Mouse (Mus musculus): ENCODE results near the gene Kif15. TPM values are rescaled to one million over a fixed set of nuclear protein-coding genes. Genes with fewer than 3 reads are reported as not detected.

Kif15 gene
- polyA plus RNA-seq, 1 experiment from 2014 or later, result 82.9 TPM

DNA sequence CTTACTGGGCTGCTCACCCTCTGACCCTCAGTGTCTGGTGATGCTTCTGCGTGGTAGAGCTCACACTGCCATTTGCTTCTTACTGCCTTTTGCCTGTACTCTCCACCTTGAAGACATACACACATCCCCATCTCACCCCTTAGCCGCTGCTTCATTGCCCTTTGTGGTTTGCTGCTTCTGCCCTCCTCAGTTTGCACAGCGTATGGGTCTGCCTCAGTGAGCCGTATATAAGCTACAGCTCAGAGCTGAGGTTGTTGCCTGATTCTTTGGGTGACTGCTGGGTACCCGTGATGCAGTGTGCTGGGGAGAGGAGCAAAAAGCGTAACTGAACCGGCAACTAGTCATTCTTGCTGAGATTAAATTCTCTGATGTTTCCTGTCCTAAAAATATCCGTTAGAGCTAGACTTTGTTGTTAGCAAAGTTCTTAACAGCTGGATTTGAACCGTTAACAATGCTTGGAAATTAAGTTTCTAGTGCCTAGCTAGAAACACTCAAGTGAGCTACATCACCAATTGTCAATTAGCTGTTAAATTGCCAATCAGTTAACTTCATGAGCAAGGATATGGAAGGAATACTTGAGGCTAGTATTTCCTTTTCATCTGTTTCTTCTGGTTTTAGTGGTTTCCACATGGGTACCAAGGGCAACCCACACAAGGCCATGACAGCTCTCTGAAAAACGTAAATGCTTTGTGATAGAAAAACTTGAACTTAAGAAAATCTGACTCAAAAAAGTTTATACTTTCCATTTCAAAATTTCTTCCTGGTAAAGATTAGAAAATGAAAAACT, 47.8 kb downstream of the Kif15 start:
- WGBS, result 91% methylated on average over 10 of the region's 10 CpGs
- Histone ChIP-seq H3K9me3 (ENCODE audit: low read depth, low read length) (no peaks in the 10 kb centered on the region), H3K4me1 (ENCODE audit: insufficient read depth) (no peaks in the 10 kb centered on the region), H3K36me3 (ENCODE audit: insufficient read depth) (peaks cover 87% of the 10 kb centered on the region), H3K9ac (no peak overlapping the region), H3K4me3 (ENCODE audit: low read depth, low read length) (no peak overlapping the region), H3K27ac (ENCODE audit: low read depth) (no peak overlapping the region), H3K27me3 (ENCODE audit: insufficient read depth, low read length) (no peaks in the 10 kb centered on the region), H3K4me2 (no peak overlapping the region)
- ATAC-seq (ENCODE audit: insufficient read depth) (no peak), DNase-seq (no peak)
- no peak for TF ChIP-seq CTCF (IDR thresholded peaks at IDR 0.05; ENCODE audit: low read depth)

DNA sequence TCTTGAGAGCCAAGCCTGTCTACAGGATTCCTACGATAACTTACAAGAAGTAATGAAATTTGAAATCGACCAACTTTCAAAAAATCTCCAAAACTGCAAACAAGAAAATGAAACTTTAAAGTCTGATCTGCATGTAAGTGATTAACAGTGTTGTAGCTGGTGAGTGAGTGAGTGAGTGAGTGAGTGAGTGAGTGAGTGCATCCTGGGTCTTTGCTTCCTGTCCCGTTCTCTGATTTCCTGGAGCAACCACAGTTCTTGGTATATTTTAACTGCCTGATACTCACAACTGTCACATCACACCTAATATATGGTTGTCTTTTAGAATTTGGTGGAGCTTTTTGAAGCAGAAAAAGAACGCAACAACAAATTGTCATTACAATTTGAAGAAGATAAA, 48.3 kb downstream of the Kif15 start:
- H3K36me3 ChIP-seq (ENCODE audit: insufficient read depth), result peaks cover 87% of the 10 kb centered on the region
- no peak overlapping the region for H3K9ac ChIP-seq
- WGBS, result 89% methylated on average over 4 of the region's 4 CpGs
- no peak overlapping the region for H3K4me3 ChIP-seq (ENCODE audit: low read depth, low read length)
- no peaks in the 10 kb centered on the region for H3K9me3 ChIP-seq (ENCODE audit: low read depth, low read length)
- no peak overlapping the region for H3K4me2 ChIP-seq
- no peaks in the 10 kb centered on the region for H3K27me3 ChIP-seq (ENCODE audit: insufficient read depth, low read length)
- no peak overlapping the region for H3K27ac ChIP-seq (ENCODE audit: low read depth)
- no peaks in the 10 kb centered on the region for H3K4me1 ChIP-seq (ENCODE audit: insufficient read depth)
- no peak for DNase-seq
- ATAC-seq (ENCODE audit: insufficient read depth), result no peak
- no peak for TF ChIP-seq CTCF (IDR thresholded peaks at IDR 0.05; ENCODE audit: low read depth)

DNA sequence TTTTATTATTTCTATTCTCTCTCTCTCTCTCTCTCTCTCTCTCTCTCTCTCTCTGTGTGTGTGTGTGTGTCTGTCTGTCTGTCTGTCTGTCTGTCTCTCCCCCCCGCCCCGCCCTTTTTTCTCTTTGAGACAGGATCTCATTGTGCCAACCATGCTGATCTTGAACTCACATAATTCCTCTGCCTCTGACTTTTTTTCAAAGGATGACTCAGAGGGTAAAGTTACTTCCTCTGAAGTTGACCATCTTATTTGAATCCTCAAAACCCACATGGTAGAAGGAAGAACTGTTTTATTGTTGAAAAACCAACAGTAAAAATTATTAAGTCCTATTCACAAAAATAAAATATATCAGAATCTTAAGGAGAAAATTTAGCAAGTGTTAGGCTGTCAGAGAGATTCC, 53.9 kb downstream of the Kif15 start:
- no peak for TF ChIP-seq CTCF (IDR thresholded peaks at IDR 0.05; ENCODE audit: low read depth)
- ATAC-seq (ENCODE audit: insufficient read depth), result no peak
- H3K36me3 ChIP-seq (ENCODE audit: insufficient read depth), result peaks cover 97% of the 10 kb centered on the region

DNA sequence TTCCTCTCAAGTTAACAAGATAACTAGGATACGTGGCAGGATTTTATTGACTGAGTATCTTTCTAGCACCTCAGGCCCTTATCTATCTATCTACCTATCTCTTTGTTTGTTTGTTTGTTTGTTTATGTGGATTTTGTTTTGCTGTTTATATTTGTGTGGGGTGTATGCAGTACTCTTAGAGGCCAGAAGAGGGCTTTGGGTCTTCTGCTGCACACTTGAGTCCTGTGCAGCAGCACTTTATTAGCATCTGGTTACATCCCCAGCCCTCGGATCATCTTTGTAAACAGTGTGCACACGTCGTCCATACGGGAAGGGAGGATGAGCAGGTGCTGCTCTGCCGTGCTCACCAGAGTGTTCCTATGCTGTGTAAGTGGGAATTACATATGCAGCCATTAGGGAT, 55.2 kb downstream of the Kif15 start:
- Histone ChIP-seq H3K4me1 (ENCODE audit: insufficient read depth) (no peaks in the 10 kb centered on the region), H3K27ac (ENCODE audit: low read depth) (no peak overlapping the region), H3K36me3 (ENCODE audit: insufficient read depth) (peaks cover 97% of the 10 kb centered on the region), H3K4me2 (no peak overlapping the region), H3K4me3 (ENCODE audit: low read depth, low read length) (no peak overlapping the region), H3K9me3 (ENCODE audit: low read depth, low read length) (no peaks in the 10 kb centered on the region), H3K9ac (no peak overlapping the region), H3K27me3 (ENCODE audit: insufficient read depth, low read length) (no peaks in the 10 kb centered on the region)
- no peak for ATAC-seq (ENCODE audit: insufficient read depth)
- peak; percentile 5 for DNase-seq
- TF ChIP-seq CTCF (IDR thresholded peaks at IDR 0.05; ENCODE audit: low read depth), result peak; percentile 40; the same call in 1 of the 2 replicates
- WGBS, result 67% methylated on average over 6 of the region's 6 CpGs

More for the DNA sequence above, 53.9 kb downstream of the Kif15 start:
- 100% methylated on average over 2 of the region's 2 CpGs for WGBS
- H3K4me2 ChIP-seq, result no peak overlapping the region
- H3K9me3 ChIP-seq (ENCODE audit: low read depth, low read length), result no peaks in the 10 kb centered on the region
- no peak overlapping the region for H3K4me3 ChIP-seq (ENCODE audit: low read depth, low read length)
- H3K27ac ChIP-seq (ENCODE audit: low read depth), result no peak overlapping the region
- H3K27me3 ChIP-seq (ENCODE audit: insufficient read depth, low read length), result no peaks in the 10 kb centered on the region
- H3K9ac ChIP-seq, result no peak overlapping the region
- H3K4me1 ChIP-seq (ENCODE audit: insufficient read depth), result no peaks in the 10 kb centered on the region
- DNase-seq, result no peak

DNA sequence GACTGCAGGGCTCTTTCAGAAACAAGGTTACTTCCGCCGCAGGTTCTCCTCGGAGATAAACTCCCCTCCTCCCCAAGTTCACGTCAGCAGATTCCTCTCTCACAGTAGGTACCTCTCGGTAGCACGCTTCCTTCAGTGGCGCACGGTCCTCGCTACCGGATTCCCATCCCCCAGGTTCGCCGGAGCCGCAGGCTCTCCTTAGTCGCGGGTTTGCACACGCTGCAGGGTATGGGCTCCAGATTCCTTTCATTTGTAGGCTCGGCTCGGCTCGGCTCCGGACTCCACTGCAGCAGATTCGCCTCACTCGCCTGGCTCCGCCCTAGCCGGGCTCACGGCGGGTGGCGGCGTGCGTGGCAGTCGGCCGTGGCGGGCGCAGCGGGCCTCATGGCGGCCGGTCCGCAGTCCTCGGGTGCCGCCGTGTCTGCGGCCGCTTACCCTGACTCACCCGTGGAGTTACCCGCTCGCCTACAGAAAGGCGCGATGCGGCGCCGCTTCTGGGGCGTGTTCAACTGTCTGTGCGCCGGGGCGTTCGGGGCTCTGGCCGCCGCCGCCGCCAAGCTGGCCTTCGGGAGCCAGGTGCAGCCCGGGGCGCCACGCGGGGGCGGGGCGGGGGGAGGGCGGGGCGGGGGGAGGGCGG, 70.3 kb downstream of the Kif15 start, which contains the start of gene Tmem42:
Gene Tmem42, plus strand, starts transcription at position 332 of the 637 bp plus-strand sequence.
- TF ChIP-seq CTCF (IDR thresholded peaks at IDR 0.05; ENCODE audit: low read depth), result no peak
- Histone ChIP-seq H3K9me3 (ENCODE audit: low read depth, low read length) (no peaks in the 10 kb centered on the region), H3K36me3 (ENCODE audit: insufficient read depth) (peaks cover 25% of the 10 kb centered on the region), H3K27me3 (ENCODE audit: insufficient read depth, low read length) (no peaks in the 10 kb centered on the region), H3K9ac (peak within 1 kb of the TSS; percentile 73), H3K4me3 (ENCODE audit: low read depth, low read length) (peak within 1 kb of the TSS; percentile 70), H3K4me1 (ENCODE audit: insufficient read depth) (peaks cover 2% of the 10 kb centered on the region; the same call in 1 of the 2 replicates), H3K4me2 (peak within 1 kb of the TSS; percentile 79), H3K27ac (ENCODE audit: low read depth) (peak within 1 kb of the TSS; percentile 92)
- WGBS, result under 1% methylated on average over 55 of the region's 69 CpGs
- DNase-seq, result peak; percentile 92
- peak; percentile 99 for ATAC-seq (ENCODE audit: insufficient read depth)

DNA sequence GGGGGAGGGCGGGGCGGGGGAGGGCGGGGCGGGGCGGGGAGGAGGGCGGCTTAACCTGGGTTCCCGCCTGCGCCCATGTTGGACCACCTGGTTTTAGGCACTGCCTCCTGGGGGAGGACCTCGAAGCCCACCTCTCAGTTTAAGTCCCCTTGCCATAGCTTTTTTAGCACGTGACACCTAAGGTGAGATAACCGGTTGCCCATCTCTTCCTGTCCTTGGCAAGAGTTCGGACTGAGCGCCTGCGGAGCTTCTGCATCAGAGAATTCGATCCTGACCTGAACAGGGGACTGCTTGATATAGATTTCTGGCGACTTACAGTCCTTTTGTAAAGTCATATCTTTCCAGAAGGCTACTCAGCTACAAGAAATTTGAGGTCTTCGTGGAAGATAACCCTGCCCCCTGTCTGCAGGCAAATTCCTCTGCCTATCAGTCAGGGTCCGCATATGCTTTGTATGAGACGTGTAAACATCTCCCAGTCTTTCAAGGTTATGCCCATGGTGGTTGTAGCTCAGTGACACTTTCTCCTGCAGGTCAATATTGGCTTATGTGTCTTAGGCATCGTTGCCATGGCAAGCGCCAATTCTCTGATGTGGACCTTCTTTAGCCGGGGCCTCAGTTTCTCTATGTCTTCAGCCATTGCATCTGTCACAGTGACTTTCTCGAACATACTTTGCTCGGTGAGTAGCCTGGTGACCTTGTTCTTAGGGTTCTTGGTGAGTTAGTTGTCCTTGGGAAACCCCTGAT, 71.0 kb downstream of the Kif15 start:
- H3K27ac ChIP-seq (ENCODE audit: low read depth), result no peak overlapping the region
- peak overlapping the region; percentile 73 for H3K9ac ChIP-seq
- 30% methylated on average over 18 of the region's 24 CpGs for WGBS
- peak overlapping the region; percentile 79 for H3K4me2 ChIP-seq
- no peaks in the 10 kb centered on the region for H3K9me3 ChIP-seq (ENCODE audit: low read depth, low read length)
- H3K36me3 ChIP-seq (ENCODE audit: insufficient read depth), result peaks cover 18% of the 10 kb centered on the region
- H3K27me3 ChIP-seq (ENCODE audit: insufficient read depth, low read length), result no peaks in the 10 kb centered on the region
- no peak for DNase-seq
- peaks cover 2% of the 10 kb centered on the region; the same call in 1 of the 2 replicates for H3K4me1 ChIP-seq (ENCODE audit: insufficient read depth)
- 0 out of 2 replicates have a peak, but pooled peaks have one; percentile 14 for TF ChIP-seq CTCF (IDR thresholded peaks at IDR 0.05; ENCODE audit: low read depth)
- H3K4me3 ChIP-seq (ENCODE audit: low read depth, low read length), result peak overlapping the region; percentile 70
- ATAC-seq (ENCODE audit: insufficient read depth), result no peak; the same call in 1 of the 2 replicates

Measured in lung, embryonic 14.5 days (tissue).